22 mouse cellular contexts compared by ENCODE assay signal in genomic region chr17:87739835-87740234, GRCm38 (mm10). TPM values are rescaled to one million over a fixed set of nuclear protein-coding genes. Genes with fewer than 3 reads are reported as not detected.
A peak's percentile ranks its signal among the peaks of the same experiment; 100 is the strongest.
DNase-seq lines count a peak whose midpoint lies in the region; ATAC-seq and TF ChIP-seq lines count a peak whose summit lies in the region.
"Had no signal": no experiment of that assay in that cellular context is flagged by ENCODE, and none has a peak within 500 bp of the region (broad histone marks: within the 10 kb centered on the region; RNA-seq: fewer than 3 reads in every experiment).

No protein-coding gene starts in this region.

- no peak for DNase-seq in heart, adult 2 months
- no peak for DNase-seq in heart, adult 11 months
- no peak for DNase-seq in midbrain, postnatal 0 days (ENCODE audit: low spot score)
- no peak for DNase-seq in midbrain, embryonic 11.5 days (ENCODE audit: low spot score, missing footprints)
- DNase-seq in R1 (ENCODE audit: low read depth, low spot score) = peak; percentile 64
- no peak for DNase-seq in adrenal gland, postnatal 10 days
- no peak for DNase-seq in gastrocnemius, postnatal 36 days
- DNase-seq: gastrocnemius, postnatal 14 days; heart, postnatal 36 days; kidney, adult 8-10 months; kidney, postnatal 10 days; lung, adult 2 months; thymus, postnatal 14 days had no signal

- no peak for TF ChIP-seq POLR2A in heart, adult 2 months (IDR thresholded peaks at IDR 0.05; ENCODE audit: insufficient read depth, low read depth, low read length)

- H3K27ac ChIP-seq in heart, adult 2 months = no peak overlapping the region
- H3K27ac ChIP-seq in midbrain, postnatal 0 days (ENCODE audit: low read depth, low read length) = no peak overlapping the region
- H3K27ac ChIP-seq in midbrain, embryonic 11.5 days (ENCODE audit: low read depth, low read length) = no peak overlapping the region
- H3K27ac ChIP-seq: embryonic facial prominence, embryonic 15.5 days; heart, embryonic 15.5 days; hindbrain, embryonic 13.5 days; intestine, embryonic 15.5 days; limb, embryonic 12.5 days; macrophage had no signal

- H3K27me3 ChIP-seq in heart, adult 2 months (ENCODE audit: control insufficient read depth, insufficient read depth, low read length) = peaks cover 3% of the 10 kb centered on the region
- H3K27me3 ChIP-seq in midbrain, postnatal 0 days (ENCODE audit: insufficient read depth, low read length) = 0 out of 2 replicates have a peak, but pooled peaks cover 5% of the 10 kb centered on the region
- peaks cover 3% of the 10 kb centered on the region; the same call in 1 of the 2 replicates for H3K27me3 ChIP-seq in midbrain, embryonic 11.5 days (ENCODE audit: control insufficient read depth, insufficient read depth, low read length)

- H3K9ac ChIP-seq in heart, adult 2 months (ENCODE audit: low read depth, low read length) = no peak overlapping the region
- no peak overlapping the region for H3K9ac ChIP-seq in midbrain, postnatal 0 days (replicated peaks; ENCODE audit: low read length, poor library complexity, severe bottlenecking)
- no peak overlapping the region for H3K9ac ChIP-seq in midbrain, embryonic 11.5 days (ENCODE audit: low read length)
- H3K9ac ChIP-seq: embryonic facial prominence, embryonic 15.5 days; heart, embryonic 15.5 days; hindbrain, embryonic 13.5 days; intestine, embryonic 15.5 days; limb, embryonic 12.5 days had no signal

- no peak for TF ChIP-seq EP300 in heart, adult 2 months (IDR thresholded peaks at IDR 0.05; ENCODE audit: insufficient read depth, low read depth, low read length)

- no peak for ATAC-seq in midbrain, postnatal 0 days (ENCODE audit: low FRiP score)
- ATAC-seq in midbrain, embryonic 11.5 days (ENCODE audit: low FRiP score) = no peak
- ATAC-seq: forebrain, embryonic 16.5 days; intestine, embryonic 15.5 days; midbrain, embryonic 16.5 days had no signal

- H3K4me3 ChIP-seq in heart, adult 2 months = no peak overlapping the region
- H3K4me3 ChIP-seq in midbrain, postnatal 0 days (ENCODE audit: low read depth, low read length) = no peak overlapping the region
- no peak overlapping the region for H3K4me3 ChIP-seq in midbrain, embryonic 11.5 days (ENCODE audit: low read depth, low read length)
- H3K4me3 ChIP-seq: embryonic facial prominence, embryonic 15.5 days; heart, embryonic 15.5 days; hindbrain, embryonic 13.5 days; intestine, embryonic 15.5 days; limb, embryonic 12.5 days had no signal

- no peaks in the 10 kb centered on the region for H3K4me1 ChIP-seq in heart, adult 2 months (ENCODE audit: control insufficient read depth, insufficient read depth, low read length)
- H3K4me1 ChIP-seq in midbrain, postnatal 0 days (ENCODE audit: insufficient read depth, low read length) = no peaks in the 10 kb centered on the region
- H3K4me1 ChIP-seq in midbrain, embryonic 11.5 days (ENCODE audit: control insufficient read depth, insufficient read depth, low read length) = peaks cover under 1% of the 10 kb centered on the region; the same call in 1 of the 2 replicates
- H3K4me1 ChIP-seq: embryonic facial prominence, embryonic 15.5 days; heart, embryonic 15.5 days; intestine, embryonic 15.5 days had no signal

- no peaks in the 10 kb centered on the region for H3K36me3 ChIP-seq in heart, adult 2 months (ENCODE audit: control insufficient read depth, insufficient read depth, low read length)
- H3K36me3 ChIP-seq in midbrain, postnatal 0 days (ENCODE audit: insufficient read depth, low read length) = no peaks in the 10 kb centered on the region
- H3K36me3 ChIP-seq in midbrain, embryonic 11.5 days (ENCODE audit: control insufficient read depth, insufficient read depth, low read length) = no peaks in the 10 kb centered on the region
- H3K36me3 ChIP-seq: embryonic facial prominence, embryonic 15.5 days; heart, embryonic 15.5 days; hindbrain, embryonic 13.5 days; intestine, embryonic 15.5 days; limb, embryonic 12.5 days had no signal

- H3K79me2 ChIP-seq in heart, adult 2 months (replicated peaks; ENCODE audit: control insufficient read depth, insufficient read depth, low read length) = no peaks in the 10 kb centered on the region

- TF ChIP-seq CTCF in heart, adult 2 months (IDR thresholded peaks at IDR 0.05) = 0 out of 2 replicates have a peak, but pooled peaks have one; percentile 9
- peak; percentile 33 for TF ChIP-seq CTCF in midbrain, postnatal 0 days (IDR thresholded peaks at IDR 0.05)

- 38% methylated on average over 1 of the region's 1 CpGs for WGBS in heart, adult 2 months
- WGBS in midbrain, postnatal 0 days = 57% methylated on average over 1 of the region's 1 CpGs
- WGBS in midbrain, embryonic 11.5 days = 38% methylated on average over 1 of the region's 1 CpGs

- H3K9me3 ChIP-seq in midbrain, postnatal 0 days (ENCODE audit: low read length) = no peaks in the 10 kb centered on the region
- H3K9me3 ChIP-seq in midbrain, embryonic 11.5 days (ENCODE audit: control insufficient read depth, low read length) = no peaks in the 10 kb centered on the region
- H3K9me3 ChIP-seq: embryonic facial prominence, embryonic 15.5 days; heart, embryonic 15.5 days; hindbrain, embryonic 13.5 days; intestine, embryonic 15.5 days; limb, embryonic 12.5 days had no signal

- H3K4me2 ChIP-seq in midbrain, postnatal 0 days (ENCODE audit: low read depth, low read length, poor library complexity, severe bottlenecking) = no peak overlapping the region
- H3K4me2 ChIP-seq in midbrain, embryonic 11.5 days = no peak overlapping the region
- H3K4me2 ChIP-seq: embryonic facial prominence, embryonic 15.5 days; heart, embryonic 15.5 days; hindbrain, embryonic 13.5 days; intestine, embryonic 15.5 days; limb, embryonic 12.5 days; liver, embryonic 11.5 days had no signal

- intact Hi-C loops in heart, adult 2 months (cut with DNase I) = no loop called here
- intact Hi-C loops in gastrocnemius, postnatal 36 days (cut with DNase I) = no loop called here

RNA-seq across cellular contexts. Expression of gene Kcnk12, which starts 58.0 kb away (rescaled TPM):
- total RNA-seq in heart, adult 2 months (2021) = not detected
- polyA plus RNA-seq in heart, adult 2 months (2012; rRNA removed) = 0.18 TPM in 1 of 2 replicates, not detected in the other
- 5.1 and 7.3 TPM in 2 replicates for total RNA-seq in midbrain, postnatal 0 days (2014; rRNA removed)
- polyA plus RNA-seq in midbrain, postnatal 0 days (2015; fragmentation: Nextera tagmentation; extraction: Ambion mirVana) = 1.9 and 2.3 TPM in 2 replicates
- polyA plus RNA-seq in midbrain, embryonic 11.5 days (2014; fragmentation: Nextera tagmentation; extraction: Ambion mirVana) = 0.12 and 0.26 TPM in 2 replicates
- under 1 TPM; 0.18 to 0.27 TPM for total RNA-seq in adrenal gland, postnatal 10 days (2021)
- total RNA-seq in gastrocnemius, postnatal 36 days (2021) = not detected
- total RNA-seq: gastrocnemius, postnatal 14 days; heart, postnatal 36 days had no signal
- polyA plus RNA-seq: heart, embryonic 15.5 days; intestine, embryonic 15.5 days; macrophage had no signal
